Mouse (Mus musculus) inflammation-experienced regulatory T-cells (primary cell): ENCODE data around the gene Zfp869. TPM values are rescaled to one million over a fixed set of nuclear protein-coding genes. Genes with fewer than 3 reads are reported as not detected.

Experiments
- polyA plus RNA-seq, 2 experiments: library from polyadenylated mRNA; unstranded; fragments of 100-300 nt; shearing (Covaris generic); gene quantifications; one replicate each; pipeline ENCODE4 v1.2.1; 2017

Zfp869 gene
- polyA plus RNA-seq: 10 to 100 TPM; 59.9 to 63.2 TPM

DNA sequence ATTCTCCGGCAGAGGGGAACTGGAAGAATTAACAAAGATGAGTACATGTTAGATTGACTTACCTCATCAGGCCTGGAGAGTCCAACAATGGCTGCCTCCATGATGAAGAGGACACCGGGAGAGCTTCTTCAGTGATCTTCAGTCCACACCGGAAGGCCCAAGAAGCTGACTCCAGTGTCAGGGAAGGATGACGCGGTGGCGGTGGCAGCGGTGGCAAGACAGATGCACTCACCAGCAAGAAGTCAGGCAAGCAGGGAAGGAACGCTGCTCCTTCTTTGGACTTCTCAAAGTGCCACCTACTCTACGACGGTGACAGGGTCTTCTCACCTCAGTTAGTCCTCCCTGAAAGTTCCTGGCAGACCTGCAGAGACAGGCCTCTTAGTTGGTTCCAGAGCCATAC is at the start of gene Zfp869:
TSS of gene Zfp869 (minus strand) at position 101 of the 400 bp plus-strand sequence.

DNA sequence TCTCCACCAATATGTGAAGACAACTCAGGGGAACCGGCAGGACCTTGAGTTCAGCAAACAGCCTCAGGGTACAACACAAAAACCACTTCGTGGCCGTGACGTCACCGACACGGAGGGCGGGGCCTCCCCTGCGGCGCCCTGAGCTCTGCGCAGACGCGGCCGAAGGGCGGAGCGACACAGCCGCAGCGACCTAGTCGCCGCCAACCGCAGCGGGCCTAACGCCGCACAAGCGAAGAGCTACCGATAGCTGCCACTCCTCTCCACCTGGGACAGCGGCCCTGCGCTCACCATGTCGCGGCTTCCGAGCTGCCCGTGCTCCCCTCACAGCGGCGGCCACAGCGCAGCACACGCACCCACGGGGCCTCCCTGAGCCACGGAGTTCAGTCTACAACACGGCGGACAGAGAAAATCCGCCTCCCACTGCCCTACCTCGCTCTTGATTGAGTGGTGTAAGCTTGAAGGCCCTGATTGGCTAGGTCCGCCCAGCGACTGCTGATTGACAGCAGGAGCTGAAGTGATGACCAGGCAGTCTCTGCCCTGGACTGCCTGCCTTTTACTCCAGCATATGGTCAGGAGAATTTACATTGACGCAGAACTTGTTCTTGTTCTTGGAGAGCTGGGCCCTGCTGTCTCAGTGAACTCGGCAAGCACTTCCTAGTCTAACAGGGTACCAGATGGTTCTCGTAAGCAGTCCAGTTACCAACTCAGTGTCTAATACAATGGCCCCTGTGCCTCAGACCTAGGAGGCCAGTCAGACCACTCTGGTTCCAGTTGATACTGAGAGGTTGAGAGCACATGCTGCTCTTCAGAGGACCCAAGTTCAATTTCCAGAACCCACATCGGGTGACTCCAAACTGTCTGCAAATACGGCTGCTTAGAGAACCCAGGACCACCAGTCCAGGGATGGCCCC is 39.3 kb upstream of the Zfp869 start, which contains the start of gene Zfp963:
TSS of gene Zfp963 (minus strand) at position 427 of the 911 bp plus-strand sequence.

Other genes starting within 250 kb of the Zfp869 start
- gene Gm7697, start 187.7 kb downstream of the Zfp869 start, polyA plus RNA-seq: not detected
- gene Zfp868, start 85.2 kb downstream of the Zfp869 start, polyA plus RNA-seq: 10 to 100 TPM; 25.5 to 35.5 TPM
- gene Zfp964, start 56.2 kb downstream of the Zfp869 start, polyA plus RNA-seq: 1 to 10 TPM in 1 of 2 experiments, under 1 TPM in 1; 0.95 to 1.6 TPM
- gene Zfp963, start 39.2 kb upstream of the Zfp869 start, polyA plus RNA-seq: 1 to 10 TPM; 7.5 to 7.9 TPM
- gene Gm20422, start 64.2 kb upstream of the Zfp869 start, polyA plus RNA-seq: not detected
- gene Atp13a1, start 80.4 kb upstream of the Zfp869 start, polyA plus RNA-seq: 100 to 1,000 TPM in 1 of 2 experiments, 10 to 100 TPM in 1; 85.5 to 118 TPM
- gene Zfp866, start 80.5 kb upstream of the Zfp869 start, polyA plus RNA-seq: 10 to 100 TPM; 24.3 to 28.0 TPM
- gene Gmip, start 98.0 kb upstream of the Zfp869 start, polyA plus RNA-seq: 100 to 1,000 TPM; 119 to 150 TPM
- gene Lpar2, start 111.7 kb upstream of the Zfp869 start, polyA plus RNA-seq: under 1 TPM; 0.18 to 0.23 TPM
- 10 to 100 TPM; 18.4 to 27.8 TPM for gene Pbx4, start 121.8 kb upstream of the Zfp869 start, polyA plus RNA-seq
- under 1 TPM in 1 of 2 experiments, not detected in 1; 0.07 TPM for gene Cilp2, start 177.0 kb upstream of the Zfp869 start, polyA plus RNA-seq
- gene Tssk6, start 191.5 kb upstream of the Zfp869 start, polyA plus RNA-seq: 1 to 10 TPM; 4.3 to 5.5 TPM
- gene Ndufa13, start 191.8 kb upstream of the Zfp869 start, polyA plus RNA-seq: 100 to 1,000 TPM; 156 to 161 TPM
- 1 to 10 TPM in 1 of 2 experiments, not detected in 1; 2.0 TPM for gene Yjefn3, start 192.0 kb upstream of the Zfp869 start, polyA plus RNA-seq